Mouse (Mus musculus) midbrain, embryonic 12.5 days (tissue): ENCODE data around the gene 4930519G04Rik. TPM values are rescaled to one million over a fixed set of nuclear protein-coding genes. Genes with fewer than 3 reads are reported as not detected.
"Not testable (repeated sequence)": the region's sequence is repeated elsewhere in the genome, so short reads cannot be mapped to it uniquely, and the experiment has no call there.

Source experiments
- ATAC-seq: fragments of 200-750 bp; cut with Nextera tagmentation; 2 replicates; pipeline ENCODE4 v1.8.0; 2017; ENCODE audit warnings: low read depth, moderate TSS enrichment, moderate library complexity; ENCODE audit not compliant: low FRiP score
- H3K27ac ChIP-seq: fragments of 300-500 bp; sonication (generic); replicated peaks from 2 replicates; pipeline ENCODE4 v1.5.1; 2016; ENCODE audit warnings: mild to moderate bottlenecking
- H3K27me3 ChIP-seq: fragments of 300-500 bp; sonication (generic); 2 replicates; pipeline ENCODE4 v1.6.1; 2016; ENCODE audit warnings: mild to moderate bottlenecking
- H3K36me3 ChIP-seq: fragments of 300-500 bp; sonication (generic); 2 replicates; pipeline ENCODE4 v1.6.1; 2016
- H3K4me1 ChIP-seq: fragments of 300-500 bp; sonication (generic); 2 replicates; pipeline ENCODE4 v1.6.1; 2016
- H3K4me2 ChIP-seq: fragments of 300-500 bp; sonication (generic); replicated peaks from 2 replicates; pipeline ENCODE4 v1.6.1; 2016; ENCODE audit warnings: mild to moderate bottlenecking, moderate library complexity
- H3K4me3 ChIP-seq: fragments of 300-500 bp; sonication (generic); 2 replicates; pipeline ENCODE4 v1.5.1; 2016; ENCODE audit warnings: mild to moderate bottlenecking
- H3K9ac ChIP-seq: fragments of 300-500 bp; sonication (generic); replicated peaks from 2 replicates; pipeline ENCODE4 v1.6.1; 2016; ENCODE audit warnings: mild to moderate bottlenecking, moderate library complexity
- H3K9me3 ChIP-seq: fragments of 300-500 bp; sonication (generic); 2 replicates; pipeline ENCODE4 v1.6.1; 2016; ENCODE audit warnings: mild to moderate bottlenecking
- whole genome bisulfite sequencing: fragments of 180-500 bp; shearing (Covaris S2); methylation state at CpG from one replicate; pipeline ENCODE4 v1.1.7; 2016; 5-methylcytosine and 5-hydroxymethylcytosine counted together
- microRNA-seq: library from miRNA; unstranded; fragments of <30 nt; microRNA quantifications from one replicate; pipeline ENCODE4, GENCODE M21; 2017
- polyA plus RNA-seq: library from polyadenylated mRNA; unstranded; fragments of >200 nt; fragmentation: Nextera tagmentation; extraction: Ambion mirVana; gene quantifications from 2 replicates; pipeline ENCODE4 v1.2.1, GENCODE M21; 2016

The 4930519G04Rik gene
- polyA plus RNA-seq, 1 experiment from 2014 or later = not detected

GRCm38 (mm10) chr5:114917357-114917756 is 63.9 kb downstream of the 4930519G04Rik start:
- not testable (repeated sequence) for ATAC-seq, H3K4me1 ChIP-seq, H3K36me3 ChIP-seq, H3K9me3 ChIP-seq, H3K4me3 ChIP-seq, H3K4me2 ChIP-seq, H3K27ac ChIP-seq, H3K9ac ChIP-seq, H3K27me3 ChIP-seq
- 91% methylated on average over 5 of the region's 5 CpGs for whole genome bisulfite sequencing

GRCm38 (mm10) chr5:114921551-114922365 is 68.3 kb downstream of the 4930519G04Rik start:
- ATAC-seq = no peak
- no peaks in the 10 kb centered on the region for H3K36me3 ChIP-seq
- no peaks in the 10 kb centered on the region; the same call in 1 of the 2 replicates for H3K4me1 ChIP-seq
- H3K4me3 ChIP-seq = no peak overlapping the region
- no peaks in the 10 kb centered on the region for H3K9me3 ChIP-seq
- no peak overlapping the region for H3K4me2 ChIP-seq
- WGBS = 83% methylated on average over 19 of the region's 19 CpGs
- H3K27ac ChIP-seq = no peak overlapping the region
- H3K27me3 ChIP-seq = no peaks in the 10 kb centered on the region
- H3K9ac ChIP-seq = no peak overlapping the region

DNA sequence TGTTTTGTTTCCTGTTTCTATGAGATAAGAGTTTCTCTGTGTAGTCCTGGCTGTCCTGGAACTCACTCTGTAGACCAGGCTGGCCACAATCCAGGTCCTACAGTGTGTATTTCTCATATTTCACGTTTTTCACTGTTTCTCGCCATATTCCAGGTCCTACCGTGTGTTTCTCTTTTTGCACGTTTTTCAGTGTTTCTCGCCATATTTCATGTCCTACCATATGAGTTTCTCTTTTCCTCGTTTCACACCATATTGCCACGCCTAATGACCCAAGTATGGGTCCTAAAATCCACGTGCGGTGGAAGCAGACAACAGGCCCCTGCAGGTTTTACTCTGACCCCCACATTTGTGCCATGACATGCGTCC is 68.9 kb downstream of the 4930519G04Rik start:
- Histone ChIP-seq H3K4me2 (no peak overlapping the region), H3K4me1 (no peaks in the 10 kb centered on the region; the same call in 1 of the 2 replicates), H3K27me3 (no peaks in the 10 kb centered on the region), H3K9me3 (no peaks in the 10 kb centered on the region), H3K4me3 (no peak overlapping the region), H3K36me3 (no peaks in the 10 kb centered on the region), H3K9ac (no peak overlapping the region), H3K27ac (no peak overlapping the region)
- 65% methylated on average over 10 of the region's 10 CpGs for WGBS
- ATAC-seq = no peak

- Histone ChIP-seq H3K27me3 (no peaks in the 10 kb centered on the region), H3K36me3 (no peaks in the 10 kb centered on the region), H3K4me3 (no peak within 1 kb of the TSS), H3K9me3 (no peaks in the 10 kb centered on the region), H3K4me1 (no peaks in the 10 kb centered on the region; the same call in 1 of the 2 replicates), H3K9ac (no peak within 1 kb of the TSS), H3K27ac (no peak within 1 kb of the TSS), H3K4me2 (no peak within 1 kb of the TSS)
- no peak for ATAC-seq
- 59% methylated on average over 15 of the region's 15 CpGs for WGBS
Observed at GRCm38 (mm10) chr5:114922998-114923473, 69.6 kb downstream of the 4930519G04Rik start, which contains the start of gene Oasl1. Oasl1 (plus strand) TSS chr5:114923240.

- Histone ChIP-seq H3K9me3 (no peaks in the 10 kb centered on the region), H3K4me3 (no peak overlapping the region), H3K9ac (no peak overlapping the region), H3K27ac (no peak overlapping the region), H3K4me2 (no peak overlapping the region), H3K4me1 (no peaks in the 10 kb centered on the region; the same call in 1 of the 2 replicates), H3K36me3 (no peaks in the 10 kb centered on the region), H3K27me3 (no peaks in the 10 kb centered on the region)
- 52% methylated on average over 1 of the region's 1 CpGs for WGBS
- no peak for ATAC-seq
Observed at GRCm38 (mm10) chr5:114926153-114926684, 72.8 kb downstream of the 4930519G04Rik start.

GRCm38 (mm10) chr5:114926753-114927152 is 73.3 kb downstream of the 4930519G04Rik start:
- 81% methylated on average over 9 of the region's 9 CpGs for WGBS

DNA sequence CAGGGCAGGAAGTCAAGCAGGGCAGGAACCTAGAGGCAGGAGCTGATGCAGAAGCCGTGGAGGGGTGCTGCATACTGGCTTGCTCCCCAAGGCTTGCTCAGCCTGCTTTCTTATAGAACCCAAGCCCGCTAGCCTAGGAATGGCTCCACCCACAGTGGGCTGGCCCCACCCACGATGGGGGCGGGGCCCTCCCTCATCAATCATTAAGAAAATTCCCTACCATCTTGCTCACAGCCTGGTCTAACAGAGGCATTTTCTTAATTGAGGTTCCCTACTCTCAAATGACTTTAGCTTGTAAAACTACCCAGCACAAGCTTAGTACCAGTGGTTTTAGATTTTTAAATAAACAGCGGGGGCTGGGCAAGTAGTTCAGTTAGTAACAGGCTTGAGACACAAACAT is 78.2 kb downstream of the 4930519G04Rik start:
- Histone ChIP-seq H3K36me3 (no peaks in the 10 kb centered on the region), H3K4me2 (no peak overlapping the region), H3K9ac (no peak overlapping the region), H3K27ac (no peak overlapping the region), H3K9me3 (0 out of 2 replicates have a peak, but pooled peaks cover 3% of the 10 kb centered on the region), H3K4me1 (0 out of 2 replicates have a peak, but pooled peaks cover 9% of the 10 kb centered on the region), H3K27me3 (no peaks in the 10 kb centered on the region), H3K4me3 (no peak overlapping the region)
- WGBS = 69% methylated on average over 5 of the region's 5 CpGs
- no peak for ATAC-seq

More at GRCm38 (mm10) chr5:114926753-114927152, 73.3 kb downstream of the 4930519G04Rik start:
- H3K9ac ChIP-seq = no peak overlapping the region
- ATAC-seq = no peak
- H3K27ac ChIP-seq = no peak overlapping the region
- H3K36me3 ChIP-seq = no peaks in the 10 kb centered on the region
- H3K27me3 ChIP-seq = no peaks in the 10 kb centered on the region
- 0 out of 2 replicates have a peak, but pooled peaks cover 2% of the 10 kb centered on the region for H3K9me3 ChIP-seq
- no peaks in the 10 kb centered on the region; the same call in 1 of the 2 replicates for H3K4me1 ChIP-seq
- H3K4me2 ChIP-seq = no peak overlapping the region
- no peak overlapping the region for H3K4me3 ChIP-seq

- Histone ChIP-seq H3K36me3 (no peaks in the 10 kb centered on the region), H3K9ac (no peak overlapping the region), H3K4me1 (0 out of 2 replicates have a peak, but pooled peaks cover 9% of the 10 kb centered on the region), H3K4me2 (no peak overlapping the region), H3K27ac (no peak overlapping the region), H3K9me3 (0 out of 2 replicates have a peak, but pooled peaks cover 3% of the 10 kb centered on the region), H3K4me3 (no peak overlapping the region), H3K27me3 (no peaks in the 10 kb centered on the region)
- no peak for ATAC-seq
- 88% methylated on average over 8 of the region's 8 CpGs for WGBS
Observed at GRCm38 (mm10) chr5:114933206-114933605, 79.7 kb downstream of the 4930519G04Rik start.

Small RNA genes lying within 50 kb of the gene (microRNA-seq; reads per million reads assigned to microRNA genes)
- gene Mir6240 = 9.5 reads per million, percentile 26 among the genes with 10 or more reads in this experiment

Other genes starting within 250 kb of the 4930519G04Rik start
- 0.20 and 0.69 TPM in 2 replicates for gene Trpv4, start 195.2 kb upstream of the 4930519G04Rik start, polyA plus RNA-seq
- gene Gltp, start 162.7 kb upstream of the 4930519G04Rik start, polyA plus RNA-seq = 60.6 and 62.0 TPM in 2 replicates
- gene Tchp, start 145.9 kb upstream of the 4930519G04Rik start, polyA plus RNA-seq = 21.5 and 24.6 TPM in 2 replicates
- 71.1 and 77.7 TPM in 2 replicates for gene Ankrd13a, start 79.0 kb upstream of the 4930519G04Rik start, polyA plus RNA-seq
- 48.4 and 52.6 TPM in 2 replicates for gene Git2, start 78.1 kb upstream of the 4930519G04Rik start, polyA plus RNA-seq
- 154 and 167 TPM in 2 replicates for gene 1500011B03Rik, start 30.2 kb upstream of the 4930519G04Rik start, polyA plus RNA-seq
- gene Gm9936, start 5.0 kb downstream of the 4930519G04Rik start, polyA plus RNA-seq = 0.47 and 0.71 TPM in 2 replicates
- 1.4 and 2.0 TPM in 2 replicates for gene Oasl2, start 43.3 kb downstream of the 4930519G04Rik start, polyA plus RNA-seq
- gene Oasl1, start 69.6 kb downstream of the 4930519G04Rik start, polyA plus RNA-seq = 0.19 TPM in 1 of 2 replicates, not detected in the other
- gene 2210016L21Rik, start 88.5 kb downstream of the 4930519G04Rik start, polyA plus RNA-seq = 62.9 and 63.1 TPM in 2 replicates
- gene Hnf1a, start 117.4 kb downstream of the 4930519G04Rik start, polyA plus RNA-seq = 0.05 and 0.07 TPM in 2 replicates
- gene Sppl3, start 157.5 kb downstream of the 4930519G04Rik start, polyA plus RNA-seq = 16.6 and 17.0 TPM in 2 replicates
- gene Gm10401, start 244.6 kb downstream of the 4930519G04Rik start, polyA plus RNA-seq = 25.3 and 31.3 TPM in 2 replicates